Mouse (Mus musculus) adrenal gland, adult 18-20 months (tissue): ENCODE measurements around the gene Stxbp3. TPM values are rescaled to one million over a fixed set of nuclear protein-coding genes. Genes with fewer than 3 reads are reported as not detected.
"Not testable (repeated sequence)": the region's sequence is repeated elsewhere in the genome, so short reads cannot be mapped to it uniquely, and the experiment has no call there.

ENCODE experiments used
- DNase-seq, 2 experiments: peaks; one replicate each; pipeline ENCODE4 v3.0.0; 2021 to 2022; ENCODE audit warnings: low spot score in 2 of 2
- total RNA-seq, 2 experiments: library from RNA; stranded (reverse); gene quantifications; 1 replicate in 1 of 2; 2 replicates in 1 of 2; pipeline ENCODE4 v1.2.3; 2021

Gene Stxbp3
- total RNA-seq, 2 experiments from 2014 or later, result 42.0 to 74.7 TPM

DNA sequence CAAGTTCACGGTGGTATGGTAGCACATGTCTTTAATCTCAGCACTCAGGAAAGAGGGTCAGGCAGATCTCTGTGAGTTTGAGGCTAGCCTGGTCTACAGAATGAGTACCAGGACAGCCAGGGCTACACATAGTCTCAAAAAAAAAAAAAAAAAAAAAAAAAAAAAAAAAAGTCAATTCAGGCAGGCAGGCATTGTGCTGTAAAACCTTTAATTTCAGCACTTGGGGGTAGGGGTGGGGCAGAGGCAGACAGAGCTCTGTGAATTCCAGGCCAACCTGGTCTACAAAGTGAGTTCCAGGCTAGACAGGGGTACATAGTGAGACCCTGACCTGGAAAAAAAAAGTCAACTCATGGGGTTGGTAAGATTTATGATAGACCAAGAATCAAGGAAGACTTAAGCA, 17.4 kb upstream of the Stxbp3 start:
- no peak for DNase-seq

DNA sequence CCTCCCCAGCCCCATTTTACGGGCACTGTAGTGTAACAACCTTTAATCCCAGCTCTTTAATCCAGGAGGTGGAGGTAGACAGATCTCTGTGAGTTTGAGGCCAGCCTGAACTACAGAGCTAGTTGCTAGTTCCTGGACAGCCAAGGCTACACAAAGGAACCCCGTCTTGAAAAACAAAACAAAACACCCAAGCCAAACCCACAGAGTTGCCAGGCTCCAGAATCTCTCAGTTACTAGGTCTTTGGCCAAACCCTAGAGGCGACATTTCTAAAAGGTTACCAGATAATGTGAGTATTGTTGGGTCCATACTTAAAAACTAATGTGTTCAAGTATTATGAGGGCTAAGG, 16.8 kb upstream of the Stxbp3 start:
- DNase-seq, result no peak

DNA sequence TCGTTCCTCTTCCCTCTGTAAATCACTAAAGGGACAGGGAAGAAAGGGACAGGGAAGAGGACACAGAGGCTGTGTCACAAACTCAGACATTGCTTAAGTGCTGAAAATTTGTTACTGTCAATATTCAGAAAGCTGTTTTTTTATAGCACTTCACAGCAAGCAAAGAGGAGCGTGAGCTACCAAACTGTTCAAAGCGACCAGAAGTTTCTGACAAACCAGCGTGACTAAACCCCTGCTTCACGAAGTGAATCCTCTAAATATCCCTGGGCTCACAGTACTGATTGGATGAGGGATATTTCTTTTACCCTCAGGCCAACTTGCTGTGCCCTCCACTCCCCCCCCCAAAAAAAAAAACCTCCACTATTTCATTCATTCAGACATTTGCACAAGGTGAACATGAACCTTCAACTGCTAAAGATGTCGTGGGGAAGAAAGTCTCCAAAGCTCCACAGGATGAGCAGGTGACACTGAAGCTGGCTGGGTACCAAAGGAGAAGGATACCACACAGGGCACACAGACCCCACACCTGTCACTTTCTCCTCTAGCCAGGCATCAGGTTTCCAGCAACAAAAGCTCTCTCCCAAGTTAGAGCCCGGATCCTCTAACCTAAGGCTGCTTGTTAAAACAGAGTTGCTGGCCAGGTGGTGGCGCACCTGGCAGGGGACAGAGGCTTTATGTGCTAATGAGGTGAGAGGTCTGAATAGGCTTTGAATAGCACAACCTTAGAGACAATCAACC, 16.2 kb upstream of the Stxbp3 start:
- DNase-seq, result no peak

DNA sequence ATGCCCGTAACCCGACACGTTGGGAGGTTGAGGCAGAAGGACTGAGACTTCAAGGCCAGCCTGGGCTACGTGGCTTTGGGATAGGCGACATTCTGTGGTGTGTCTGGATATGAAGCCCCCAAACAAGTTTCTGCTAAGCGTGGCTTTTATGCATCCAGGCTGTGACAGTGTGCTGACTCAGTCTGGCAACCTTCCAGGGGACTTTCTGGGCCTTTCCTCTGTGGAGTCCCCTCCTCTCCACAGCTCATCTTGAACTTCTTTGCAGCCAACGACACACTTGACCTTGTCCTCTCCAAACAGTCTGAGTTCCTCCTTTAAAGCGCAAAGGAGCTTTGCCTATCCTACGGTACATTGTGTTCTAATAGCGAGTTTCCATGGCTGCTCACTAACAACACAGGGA, 15.5 kb upstream of the Stxbp3 start:
- DNase-seq, result peak; percentile 65 to 75

DNA sequence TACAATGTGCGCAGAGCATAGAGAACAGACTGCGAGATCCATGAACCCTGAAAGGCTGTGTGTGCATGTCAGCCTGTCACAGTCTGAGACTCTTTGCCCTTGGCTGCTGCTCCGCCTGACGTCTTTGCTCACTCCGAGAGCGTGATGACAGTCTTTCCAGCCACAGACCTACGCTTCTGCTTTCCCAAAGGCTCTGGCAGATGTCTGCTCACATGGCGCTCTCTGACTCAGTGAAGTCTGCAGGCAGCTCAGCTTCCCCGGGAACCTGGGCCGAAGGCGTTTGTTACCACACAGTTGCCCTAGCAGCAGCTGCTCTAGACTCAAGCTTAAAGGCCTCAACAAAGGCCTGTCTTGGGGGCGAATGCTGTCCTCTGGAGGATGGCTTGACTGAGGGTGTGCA, 15.0 kb upstream of the Stxbp3 start:
- peak; percentile 30 to 40 for DNase-seq

DNA sequence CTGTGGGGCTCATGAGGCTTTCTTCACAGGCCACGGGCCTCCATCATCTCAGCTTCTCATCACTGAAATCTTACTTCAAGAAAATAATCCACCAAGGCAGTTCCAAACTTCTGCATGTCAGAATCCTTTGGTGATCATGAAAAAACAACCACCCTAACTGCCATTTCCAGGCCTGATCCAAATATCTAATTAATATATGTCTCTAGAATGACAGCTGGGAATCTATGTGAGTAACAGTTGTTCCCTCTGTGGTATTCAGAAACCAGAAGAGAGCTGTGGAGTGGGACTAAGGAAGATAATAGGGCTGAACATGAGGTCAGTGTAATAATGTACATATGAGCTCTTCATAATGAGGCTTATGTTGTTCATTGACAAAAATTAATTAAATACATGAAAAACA, 12.9 kb upstream of the Stxbp3 start:
- no peak for DNase-seq

DNA sequence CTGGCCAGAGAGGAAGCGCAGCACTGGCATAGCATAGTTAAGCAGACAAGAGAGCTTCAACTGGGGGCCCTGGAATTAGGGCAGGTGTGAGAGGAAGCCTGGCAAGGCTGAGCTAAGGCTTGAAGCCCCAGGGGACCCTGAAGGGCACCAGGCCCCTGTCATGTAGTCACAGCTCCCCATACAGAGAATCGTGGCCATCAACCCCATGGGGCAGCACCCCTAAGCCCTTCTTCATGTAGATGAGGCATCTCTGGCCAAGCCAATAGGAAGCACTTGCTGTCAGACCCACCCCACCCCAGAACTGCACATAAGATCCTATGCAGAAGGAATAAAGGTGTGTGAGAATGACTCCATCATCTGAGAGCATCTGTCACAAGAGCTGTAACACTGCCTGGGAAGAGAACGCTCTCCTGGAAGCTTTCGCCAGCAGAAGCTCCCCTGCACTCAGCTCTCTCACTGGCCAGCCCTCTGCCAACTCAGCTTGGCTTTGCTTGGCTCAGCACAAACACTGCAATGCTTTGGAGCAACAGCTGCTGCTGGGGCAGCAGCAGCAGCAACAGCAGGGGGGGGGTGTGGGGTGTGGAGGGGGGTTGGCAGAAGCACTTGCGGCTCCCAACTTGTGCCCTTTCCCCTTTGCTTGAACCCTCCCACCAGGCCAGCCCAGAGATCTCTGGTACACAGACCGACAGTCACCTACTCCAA, 11.8 kb upstream of the Stxbp3 start:
- DNase-seq, result no peak

DNA sequence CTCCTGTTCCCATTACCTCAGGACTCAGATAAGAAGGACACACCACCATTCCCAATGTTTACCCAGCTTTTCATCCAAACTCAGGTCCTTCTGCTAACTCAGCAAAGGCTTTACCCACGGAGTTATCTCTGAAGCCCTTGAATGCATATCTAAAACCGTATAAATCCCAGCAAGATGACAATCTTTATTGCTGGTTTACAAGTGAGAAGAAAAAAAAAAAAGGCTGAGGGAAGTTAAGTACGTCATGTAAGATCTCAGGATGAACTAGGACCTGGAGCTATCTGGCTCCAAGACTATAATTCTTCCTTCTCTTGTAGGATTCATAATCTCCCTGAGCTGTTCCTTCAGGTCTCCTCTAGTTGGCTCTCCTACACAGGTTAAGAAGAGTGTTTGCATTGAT, 11.2 kb upstream of the Stxbp3 start:
- DNase-seq, result no peak

DNA sequence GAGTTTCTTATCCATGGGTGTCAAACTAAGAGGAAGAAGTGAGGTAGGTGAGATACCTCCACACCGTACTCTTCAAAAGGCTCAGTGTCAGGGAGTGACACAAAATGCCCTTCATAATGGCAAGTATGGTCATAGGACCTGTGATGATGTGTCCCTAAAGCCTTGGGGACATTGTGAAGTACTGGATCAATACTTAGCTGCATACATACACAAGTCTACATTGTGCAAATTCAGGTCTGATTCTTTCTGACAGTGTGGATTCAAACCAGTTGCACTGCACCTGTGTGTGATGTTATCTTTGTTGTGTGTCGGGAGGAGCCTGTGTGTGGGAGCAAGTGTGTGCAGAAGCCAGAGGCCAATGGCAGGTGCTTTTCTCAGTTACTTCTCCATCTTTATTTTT, 10.7 kb upstream of the Stxbp3 start:
- no peak for DNase-seq

DNA sequence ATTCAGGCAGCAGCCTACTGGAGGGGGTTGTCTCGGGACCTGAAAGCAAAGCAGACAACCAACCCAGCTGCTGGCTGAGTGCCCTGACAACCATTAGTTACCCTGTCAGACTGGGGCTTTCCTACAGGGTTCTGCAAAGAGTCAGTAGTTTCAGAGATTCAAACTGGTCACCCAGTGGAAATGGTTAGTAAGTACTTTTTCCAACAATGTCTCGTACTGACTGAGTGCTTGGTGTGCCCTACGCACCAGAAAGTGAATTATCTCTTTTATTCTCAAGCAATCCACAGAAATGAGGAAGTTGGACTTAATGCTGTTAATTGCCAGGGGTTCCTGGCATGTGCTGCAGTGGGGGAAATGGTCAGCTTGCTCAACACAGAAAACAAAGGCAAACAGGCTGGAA, 10.2 kb upstream of the Stxbp3 start:
- no peak for DNase-seq

DNA sequence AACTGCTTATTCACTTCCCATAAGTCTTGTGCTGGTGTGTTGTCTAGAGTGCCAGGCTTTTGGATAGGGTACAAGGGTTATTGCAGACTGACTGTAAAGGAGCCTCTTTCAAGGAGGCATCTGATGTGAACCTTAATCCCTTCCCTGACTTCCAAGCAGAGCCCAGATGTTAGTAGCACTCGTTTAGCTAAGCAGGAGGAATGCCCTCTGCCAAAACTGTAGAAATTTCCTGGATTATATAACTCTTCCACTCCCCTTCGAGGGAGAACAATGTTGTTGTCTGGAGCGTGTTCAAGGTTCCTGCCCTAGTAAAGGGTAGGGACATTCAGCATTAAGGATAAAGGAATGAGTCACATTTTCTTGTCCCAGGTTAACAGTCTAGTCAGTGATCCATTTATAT, 6.3 kb upstream of the Stxbp3 start:
- DNase-seq, result no peak

DNA sequence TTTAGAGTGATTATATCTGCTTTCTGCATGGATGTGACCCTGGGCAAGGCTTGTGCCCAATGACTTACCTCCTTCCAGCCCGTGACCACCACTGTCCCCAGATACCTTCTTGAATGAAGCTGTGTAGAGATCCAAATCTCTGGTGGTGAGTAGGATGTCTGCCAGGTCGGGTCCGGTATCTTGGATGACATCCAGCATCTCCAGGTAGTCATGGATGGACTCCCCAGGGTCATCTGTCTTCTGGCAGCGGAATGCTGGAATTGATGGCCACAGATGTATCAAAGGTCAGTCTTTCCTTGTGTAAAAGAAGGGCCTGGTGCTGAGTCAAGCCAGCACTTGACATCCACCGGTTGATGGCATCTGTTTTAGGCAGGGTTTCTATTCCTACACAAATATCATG, 4.2 kb upstream of the Stxbp3 start:
- DNase-seq, result no peak

DNA sequence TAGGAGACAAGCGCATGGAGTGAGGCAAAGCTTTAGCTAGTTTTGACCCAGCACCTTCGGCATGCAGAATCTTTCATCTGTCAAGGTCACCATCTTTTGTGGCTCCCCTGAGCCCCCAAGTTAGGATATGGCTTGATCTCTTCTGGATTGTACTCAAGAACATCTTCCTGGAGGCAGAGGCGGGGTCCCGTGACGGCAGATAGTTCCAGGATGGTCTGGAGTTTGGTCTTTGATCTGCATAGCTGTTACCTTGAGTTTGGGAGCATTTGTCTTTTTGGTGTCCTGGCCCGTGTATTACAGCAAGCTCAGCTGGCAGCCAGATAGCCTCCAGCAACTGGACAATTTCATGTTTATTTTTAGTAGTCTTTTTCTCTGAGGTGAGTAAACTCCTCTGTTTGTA, 3.7 kb upstream of the Stxbp3 start:
- no peak for DNase-seq

DNA sequence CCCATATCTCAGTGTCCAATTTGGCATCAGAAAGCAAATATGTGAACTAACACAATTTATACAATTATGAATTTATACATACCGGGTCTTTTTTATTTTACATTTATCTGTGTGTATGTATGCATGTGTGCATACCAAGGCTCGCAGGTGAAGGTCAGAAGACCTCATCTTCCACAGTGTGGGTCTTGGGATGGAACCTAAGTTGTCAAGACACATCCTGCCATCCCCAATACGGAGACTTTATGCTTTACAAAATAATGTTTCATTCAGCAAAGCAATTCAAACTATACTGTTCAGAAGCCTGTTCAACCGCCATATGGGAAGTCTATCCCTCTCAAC, 359 bp upstream of the Stxbp3 start:
- no peak for DNase-seq

DNA sequence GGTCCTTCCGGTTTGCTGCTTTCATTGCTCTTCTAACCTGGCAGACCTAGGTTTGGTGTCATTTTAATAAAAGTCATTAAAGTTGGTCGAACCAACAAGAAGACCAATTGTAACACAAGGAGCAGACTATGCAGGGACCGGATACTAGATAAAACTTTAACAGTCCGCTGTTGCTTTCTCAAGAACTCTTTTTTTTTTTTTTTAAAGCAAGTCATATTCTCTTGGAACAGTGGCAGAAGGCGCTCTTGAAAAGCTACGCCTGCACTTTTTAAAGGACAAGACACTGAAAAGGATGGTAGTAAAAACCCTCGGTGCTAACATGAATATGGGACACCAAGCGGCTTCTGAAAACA, 703 bp downstream of the Stxbp3 start:
- DNase-seq, result no peak

DNA sequence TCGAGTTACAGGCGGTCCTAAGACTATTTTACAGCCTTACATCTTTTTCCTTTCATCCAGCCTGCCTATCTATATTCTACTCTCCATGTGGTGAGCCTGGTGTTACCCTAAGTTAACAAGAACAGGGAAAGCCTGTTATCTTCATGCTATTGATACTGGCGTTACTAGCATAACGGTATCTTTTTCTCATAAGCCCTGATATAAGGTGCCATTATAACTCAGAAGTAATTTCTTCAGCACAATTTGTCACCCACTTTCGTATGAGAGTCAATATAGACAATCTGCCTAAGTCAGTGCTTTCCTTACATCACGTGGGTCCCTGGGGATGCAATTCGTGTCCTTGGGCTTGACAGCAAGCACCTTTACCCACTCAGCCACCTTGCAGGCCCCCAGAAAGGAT, 1.3 kb downstream of the Stxbp3 start:
- no peak for DNase-seq

DNA sequence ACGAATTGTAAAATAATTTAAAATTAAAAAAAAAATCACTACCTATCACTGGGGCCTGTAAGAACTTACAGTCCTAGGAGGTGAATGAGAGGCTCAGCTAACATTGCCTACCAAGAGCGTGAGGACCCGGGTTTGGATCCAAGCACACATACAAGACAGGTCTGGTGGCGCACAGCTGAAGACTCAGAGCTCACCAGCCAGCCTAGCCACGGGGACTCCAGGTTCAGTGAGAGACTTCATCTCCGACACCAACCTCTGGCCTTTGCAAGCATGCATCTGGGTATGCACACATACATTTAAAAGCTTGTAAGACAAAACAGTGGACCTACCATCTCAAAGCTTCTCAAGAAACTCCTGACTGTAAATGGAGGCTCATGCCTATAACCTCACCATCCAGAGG, 3.4 kb downstream of the Stxbp3 start:
- DNase-seq, result no peak

DNA sequence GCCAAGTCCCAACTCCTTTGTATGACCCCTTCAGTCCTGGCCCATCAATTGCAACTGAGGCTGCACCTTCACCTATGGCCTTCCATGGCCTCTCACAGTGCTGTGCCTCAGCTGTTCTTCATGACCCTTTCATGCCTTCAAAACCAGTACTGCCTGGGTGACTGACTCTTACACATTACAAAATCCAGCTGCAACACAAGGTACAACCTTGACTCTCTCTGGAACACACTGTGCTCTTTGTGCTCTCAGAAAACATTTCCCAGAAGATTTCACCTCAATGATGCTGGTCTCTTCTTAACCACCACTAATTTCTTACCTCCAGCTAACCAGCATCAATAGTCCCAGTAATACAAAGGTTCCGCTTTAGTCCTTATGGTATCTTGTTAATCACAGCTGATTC, 6.6 kb downstream of the Stxbp3 start:
- not testable (repeated sequence) for DNase-seq

DNA sequence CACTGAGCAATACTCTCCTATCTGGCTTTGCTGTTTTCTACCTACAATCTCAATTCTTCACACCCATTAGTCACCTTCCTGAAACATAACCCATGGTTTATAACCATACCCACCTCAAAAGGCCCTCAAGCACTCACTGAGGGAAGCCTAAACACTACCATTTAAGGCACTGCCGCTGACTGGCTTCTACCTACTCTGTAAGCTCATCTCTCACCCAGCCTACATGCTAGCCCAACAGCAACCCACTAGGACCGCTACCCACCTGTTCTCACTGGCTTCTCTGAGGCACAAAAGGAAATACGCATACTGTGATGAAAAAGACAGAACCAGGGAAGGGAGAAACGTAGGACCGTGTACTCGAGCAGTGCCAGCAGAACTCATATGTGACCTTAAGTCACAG, 8.6 kb downstream of the Stxbp3 start:
- no peak for DNase-seq

DNA sequence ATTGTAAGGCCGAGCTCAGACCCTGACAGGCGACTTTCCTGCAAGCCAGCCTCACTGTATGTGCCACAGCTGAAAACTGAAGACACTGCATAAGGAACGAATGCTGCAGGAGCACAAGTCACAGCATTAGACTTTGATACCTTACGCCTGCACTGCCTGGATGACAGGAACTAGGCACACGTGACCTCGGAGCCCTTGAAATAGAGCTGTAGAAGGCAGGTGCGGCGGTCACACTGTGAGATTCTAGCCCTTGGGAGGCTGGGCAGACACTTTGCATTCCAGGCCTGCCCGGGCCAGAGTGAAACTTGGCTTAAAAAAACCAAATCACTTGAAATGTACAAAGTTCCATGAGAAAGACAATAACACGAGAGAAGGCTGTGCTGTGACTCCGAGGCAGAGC, 9.8 kb downstream of the Stxbp3 start:
- no peak for DNase-seq

DNA sequence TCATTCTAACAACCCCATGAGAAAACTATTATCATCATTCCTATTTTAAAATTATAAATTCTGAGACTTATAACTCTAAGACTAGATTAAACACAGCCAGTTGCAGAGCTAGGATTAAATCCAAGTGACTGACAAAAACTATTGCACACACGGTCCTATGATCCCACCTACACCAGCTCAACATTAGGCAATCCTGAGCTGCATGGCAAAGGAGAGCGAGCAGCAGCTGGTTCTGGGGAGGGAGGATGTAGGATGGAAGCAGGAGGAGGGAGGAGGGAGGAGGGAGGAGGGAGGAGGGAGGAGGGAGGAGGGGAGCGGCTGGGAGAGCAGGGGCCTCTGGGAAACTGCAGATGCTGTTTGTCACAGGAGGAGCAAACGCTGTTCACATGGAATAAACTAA, 24.7 kb downstream of the Stxbp3 start:
- DNase-seq, result no peak

DNA sequence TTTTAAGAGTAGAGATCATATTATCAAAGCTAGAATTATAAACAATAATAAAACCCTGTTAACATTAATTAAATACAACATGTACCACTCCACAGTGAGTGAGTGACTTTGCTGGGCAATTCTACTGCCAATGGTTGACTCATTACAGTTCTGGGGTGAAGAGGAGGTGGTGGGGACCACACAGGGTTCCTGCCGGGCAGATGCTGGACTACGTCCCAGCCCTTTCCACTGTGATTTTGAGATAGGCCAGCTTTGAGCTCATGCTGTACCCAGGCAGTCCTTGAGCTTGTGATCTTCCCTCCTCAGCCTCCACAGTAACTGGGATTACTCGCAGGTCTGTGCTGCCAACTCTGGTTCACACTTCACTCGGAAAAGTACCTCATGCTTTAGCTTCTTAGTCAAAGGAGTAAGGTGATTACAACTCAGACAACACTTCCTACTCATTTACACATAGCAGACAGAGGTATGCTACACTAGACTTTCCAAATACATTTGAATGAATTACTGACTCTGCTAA, 29.5 kb downstream of the Stxbp3 start:
- no peak for DNase-seq

DNA sequence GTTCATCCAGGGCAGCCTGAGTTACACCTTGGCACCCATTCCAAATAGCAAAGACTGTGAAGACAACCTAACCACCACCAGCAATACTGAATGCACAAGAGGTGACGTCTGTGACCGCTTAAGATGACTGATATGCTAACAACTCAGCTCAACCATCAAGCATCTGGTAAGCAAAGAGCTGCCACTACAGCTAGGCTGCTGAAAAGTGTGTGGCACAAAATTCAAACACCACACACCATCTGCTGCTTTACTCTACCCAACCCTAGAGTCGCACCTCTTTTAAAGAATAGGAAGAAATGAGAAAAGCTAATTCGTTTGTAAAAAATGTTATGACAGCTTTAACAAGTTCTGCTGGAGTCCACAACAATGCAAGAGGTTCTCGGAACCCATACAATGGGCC, 34.7 kb downstream of the Stxbp3 start:
- no peak for DNase-seq
